Mouse (Mus musculus): Measurements from ENCODE around the gene Drd3. TPM values are rescaled to one million over a fixed set of nuclear protein-coding genes. Genes with fewer than 3 reads are reported as not detected.

Drd3 gene
- polyA plus RNA-seq (2014; fragmentation: Nextera tagmentation; extraction: Ambion mirVana) = not detected in 2 replicates

DNA sequence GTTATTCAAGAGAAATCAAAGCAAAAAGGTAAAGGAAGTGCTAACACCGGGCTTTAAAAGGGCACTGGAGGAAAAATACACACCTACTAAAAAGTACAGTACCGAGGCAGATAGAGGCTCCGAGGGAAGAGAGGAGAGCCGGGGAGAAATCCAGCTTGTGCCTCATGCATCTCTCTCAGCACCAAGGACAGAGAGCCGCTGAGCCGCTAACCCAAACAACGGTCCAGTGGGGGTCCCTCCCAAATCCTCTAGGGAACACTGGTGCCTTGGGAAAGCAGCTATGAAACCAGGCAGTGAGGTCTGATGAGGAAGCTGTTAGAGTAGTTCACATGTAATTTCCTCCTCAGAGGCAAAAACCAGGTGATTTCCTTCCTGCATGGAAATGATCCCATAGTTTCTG lies at the start of gene Drd3:
Gene Drd3, plus strand, starts transcription at position 276 of the 400 bp plus-strand sequence.
- Histone ChIP-seq H3K4me3 (ENCODE audit: low read depth, low read length) (no peak within 1 kb of the TSS), H3K4me1 (ENCODE audit: control insufficient read depth, insufficient read depth, low read length) (no peaks in the 10 kb centered on the region), H3K27me3 (ENCODE audit: control insufficient read depth, insufficient read depth, low read length) (no peaks in the 10 kb centered on the region), H3K9me3 (replicated peaks; ENCODE audit: control insufficient read depth, low read length) (no peaks in the 10 kb centered on the region), H3K36me3 (replicated peaks; ENCODE audit: control insufficient read depth, insufficient read depth, low read depth, low read length) (no peaks in the 10 kb centered on the region), H3K9ac (replicated peaks; ENCODE audit: low read length) (no peak within 1 kb of the TSS), H3K4me2 (ENCODE audit: low read depth, low read length) (no peak within 1 kb of the TSS), H3K27ac (replicated peaks; ENCODE audit: low read depth, low read length) (no peak within 1 kb of the TSS)
- no peak for ATAC-seq (replicated peaks; ENCODE audit: insufficient number of reproducible peaks, low FRiP score, low TSS enrichment, low read depth)
- WGBS = 7% methylated on average over 7 of the region's 7 CpGs
- peak; percentile 63 for DNase-seq (ENCODE audit: low spot score)

DNA sequence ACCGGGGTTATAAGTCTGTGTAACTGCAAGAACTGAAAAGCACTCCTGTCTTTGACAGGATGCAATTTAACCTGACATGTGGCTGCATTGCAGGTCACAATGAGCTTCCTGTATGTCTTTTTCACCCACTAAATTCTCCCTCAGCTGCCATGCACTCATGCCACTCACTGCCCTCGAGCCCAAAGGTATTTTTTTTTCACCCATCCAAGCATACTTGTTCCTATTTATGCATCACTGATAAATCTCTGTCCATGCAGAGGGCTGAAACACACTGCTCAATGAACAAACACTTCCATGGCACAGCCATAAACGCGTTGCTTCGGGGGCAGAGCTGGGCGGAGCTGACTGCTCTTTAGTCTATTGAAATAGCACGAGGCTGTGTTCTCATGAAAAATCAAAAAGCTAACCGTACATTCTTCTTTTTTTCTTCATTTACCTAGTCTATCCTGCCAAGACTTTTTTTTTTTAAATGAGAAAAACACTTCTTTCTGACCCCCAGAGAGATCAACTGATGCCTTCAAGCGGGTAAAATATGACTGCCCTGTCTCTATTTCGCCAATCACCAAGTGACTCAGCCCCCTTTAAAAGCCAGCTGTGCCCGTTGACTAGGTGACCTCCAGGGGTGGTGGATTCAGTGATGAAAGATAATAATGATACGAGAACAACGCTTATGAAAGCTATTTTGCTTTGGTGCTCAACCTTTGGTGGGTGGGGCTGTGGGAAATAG lies 45.3 kb upstream of the Drd3 start:
- no peak overlapping the region for H3K4me3 ChIP-seq (ENCODE audit: low read depth, low read length)
- H3K9ac ChIP-seq (replicated peaks; ENCODE audit: low read length) = no peak overlapping the region
- no peaks in the 10 kb centered on the region for H3K36me3 ChIP-seq (replicated peaks; ENCODE audit: control insufficient read depth, insufficient read depth, low read depth, low read length)
- no peak overlapping the region for H3K27ac ChIP-seq (replicated peaks; ENCODE audit: low read depth, low read length)
- ATAC-seq (replicated peaks; ENCODE audit: insufficient number of reproducible peaks, low FRiP score, low TSS enrichment, low read depth) (no peak), DNase-seq (ENCODE audit: low spot score) (no peak)
- H3K27me3 ChIP-seq (ENCODE audit: control insufficient read depth, insufficient read depth, low read length) = no peaks in the 10 kb centered on the region
- H3K9me3 ChIP-seq (replicated peaks; ENCODE audit: control insufficient read depth, low read length) = no peaks in the 10 kb centered on the region
- H3K4me1 ChIP-seq (ENCODE audit: control insufficient read depth, insufficient read depth, low read length) = no peaks in the 10 kb centered on the region
- H3K4me2 ChIP-seq (ENCODE audit: low read depth, low read length) = no peak overlapping the region
- 75% methylated on average over 13 of the region's 13 CpGs for WGBS

DNA sequence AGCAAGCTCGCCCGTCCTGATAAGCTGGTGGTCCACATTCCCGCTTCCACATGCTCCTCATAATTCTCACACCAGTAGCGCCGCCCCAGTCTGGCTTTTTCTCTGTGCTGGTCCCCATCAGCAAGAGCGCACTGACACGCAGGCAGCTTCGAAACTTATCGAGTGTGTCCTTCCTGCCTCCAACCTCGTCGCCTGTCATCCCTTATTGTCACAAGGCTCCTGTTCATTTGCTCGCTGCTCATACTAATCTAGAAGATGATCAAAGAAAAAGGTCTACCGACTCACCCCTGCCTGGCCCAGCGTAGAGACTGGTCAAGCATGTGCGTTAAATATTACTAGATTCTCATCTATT lies 44.8 kb upstream of the Drd3 start:
- H3K4me2 ChIP-seq (ENCODE audit: low read depth, low read length) = no peak overlapping the region
- no peaks in the 10 kb centered on the region for H3K9me3 ChIP-seq (replicated peaks; ENCODE audit: control insufficient read depth, low read length)
- no peaks in the 10 kb centered on the region for H3K4me1 ChIP-seq (ENCODE audit: control insufficient read depth, insufficient read depth, low read length)
- H3K9ac ChIP-seq (replicated peaks; ENCODE audit: low read length) = no peak overlapping the region
- no peak overlapping the region for H3K4me3 ChIP-seq (ENCODE audit: low read depth, low read length)
- DNase-seq (ENCODE audit: low spot score) (no peak), ATAC-seq (replicated peaks; ENCODE audit: insufficient number of reproducible peaks, low FRiP score, low TSS enrichment, low read depth) (no peak)
- no peaks in the 10 kb centered on the region for H3K27me3 ChIP-seq (ENCODE audit: control insufficient read depth, insufficient read depth, low read length)
- 76% methylated on average over 15 of the region's 15 CpGs for WGBS
- H3K27ac ChIP-seq (replicated peaks; ENCODE audit: low read depth, low read length) = no peak overlapping the region
- H3K36me3 ChIP-seq (replicated peaks; ENCODE audit: control insufficient read depth, insufficient read depth, low read depth, low read length) = no peaks in the 10 kb centered on the region

DNA sequence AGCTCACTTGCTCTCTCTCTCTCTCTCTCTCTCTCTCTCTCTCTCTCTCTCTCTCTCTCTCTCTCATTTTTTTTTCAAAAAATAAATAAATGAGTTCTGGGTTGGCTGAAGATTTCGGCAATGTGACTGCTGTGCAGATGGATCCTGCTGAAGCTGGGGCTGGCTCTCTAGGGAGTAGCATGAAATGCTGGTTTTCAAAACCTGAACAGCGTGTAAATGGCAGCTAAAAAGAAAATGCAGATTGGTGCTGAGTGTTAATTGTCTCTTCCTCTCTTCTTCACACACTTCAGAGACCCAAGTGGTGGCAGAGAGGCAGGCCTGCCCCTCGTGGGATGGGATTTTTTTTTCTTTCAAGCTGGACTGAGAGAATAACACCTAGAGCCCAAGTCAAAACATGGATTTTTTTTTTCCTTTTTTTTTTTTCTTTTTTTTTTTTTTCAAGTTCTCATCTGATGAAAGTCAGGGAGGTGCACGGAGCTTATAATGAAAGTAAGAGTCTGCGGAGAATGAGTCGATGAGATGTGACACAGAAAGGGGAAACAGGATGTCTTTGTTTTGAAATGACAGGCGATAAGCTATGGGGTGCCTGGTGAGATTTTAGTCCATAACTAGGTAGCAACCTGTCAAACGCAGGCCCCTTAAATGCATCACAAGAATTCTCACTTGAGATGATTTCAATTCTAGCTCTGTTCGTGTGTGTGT lies 44.2 kb upstream of the Drd3 start:
- DNase-seq (ENCODE audit: low spot score) = no peak
- ATAC-seq (replicated peaks; ENCODE audit: insufficient number of reproducible peaks, low FRiP score, low TSS enrichment, low read depth) = no peak
- no peaks in the 10 kb centered on the region for H3K4me1 ChIP-seq (ENCODE audit: control insufficient read depth, insufficient read depth, low read length)
- H3K4me3 ChIP-seq (ENCODE audit: low read depth, low read length) = no peak overlapping the region
- WGBS = 54% methylated on average over 9 of the region's 9 CpGs
- no peaks in the 10 kb centered on the region for H3K9me3 ChIP-seq (replicated peaks; ENCODE audit: control insufficient read depth, low read length)
- H3K9ac ChIP-seq (replicated peaks; ENCODE audit: low read length) = no peak overlapping the region
- H3K27me3 ChIP-seq (ENCODE audit: control insufficient read depth, insufficient read depth, low read length) = no peaks in the 10 kb centered on the region
- H3K27ac ChIP-seq (replicated peaks; ENCODE audit: low read depth, low read length) = no peak overlapping the region
- no peak overlapping the region for H3K4me2 ChIP-seq (ENCODE audit: low read depth, low read length)
- no peaks in the 10 kb centered on the region for H3K36me3 ChIP-seq (replicated peaks; ENCODE audit: control insufficient read depth, insufficient read depth, low read depth, low read length)

DNA sequence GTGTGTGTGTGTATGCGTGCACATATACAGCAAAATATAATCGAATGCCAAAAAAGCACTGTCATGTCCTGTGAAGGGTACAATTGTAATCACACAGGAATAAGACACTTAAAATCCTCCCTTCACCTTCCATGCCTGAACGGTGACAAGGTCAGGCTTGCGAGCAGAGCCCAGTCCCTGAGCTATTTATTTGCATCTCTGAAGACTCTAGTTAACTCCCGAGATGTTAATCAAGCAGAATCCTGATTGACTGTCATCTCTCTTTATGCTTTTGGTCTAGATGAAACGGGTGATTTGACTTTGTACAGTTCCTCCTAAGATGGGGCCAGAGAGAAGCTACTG lies 43.7 kb upstream of the Drd3 start:
- Histone ChIP-seq H3K4me3 (ENCODE audit: low read depth, low read length) (no peak overlapping the region), H3K4me1 (ENCODE audit: control insufficient read depth, insufficient read depth, low read length) (no peaks in the 10 kb centered on the region), H3K9ac (replicated peaks; ENCODE audit: low read length) (no peak overlapping the region), H3K27ac (replicated peaks; ENCODE audit: low read depth, low read length) (no peak overlapping the region), H3K9me3 (replicated peaks; ENCODE audit: control insufficient read depth, low read length) (no peaks in the 10 kb centered on the region), H3K27me3 (ENCODE audit: control insufficient read depth, insufficient read depth, low read length) (no peaks in the 10 kb centered on the region), H3K4me2 (ENCODE audit: low read depth, low read length) (no peak overlapping the region), H3K36me3 (replicated peaks; ENCODE audit: control insufficient read depth, insufficient read depth, low read depth, low read length) (no peaks in the 10 kb centered on the region)
- 69% methylated on average over 6 of the region's 6 CpGs for WGBS
- ATAC-seq (replicated peaks; ENCODE audit: insufficient number of reproducible peaks, low FRiP score, low TSS enrichment, low read depth) (no peak), DNase-seq (ENCODE audit: low spot score) (no peak)

DNA sequence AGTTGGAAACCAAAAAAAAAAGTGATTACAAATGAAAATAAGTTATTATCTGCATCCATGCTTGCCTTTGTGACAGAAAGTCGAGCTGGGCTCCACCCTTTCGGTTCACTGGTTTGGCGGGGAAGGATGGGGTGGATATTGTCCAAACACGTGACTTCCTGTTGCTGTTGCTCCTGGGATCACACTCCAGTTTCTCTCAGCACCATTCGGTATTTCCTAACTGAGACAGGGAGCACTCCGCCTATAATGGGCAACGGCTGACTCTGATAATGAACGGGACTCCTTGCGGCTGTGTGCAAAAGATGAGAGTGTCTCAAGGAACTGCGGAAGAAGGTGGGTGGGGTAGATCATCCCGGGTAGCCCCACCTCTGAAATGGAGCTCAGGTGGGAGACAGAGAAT lies 43.2 kb upstream of the Drd3 start:
- WGBS = 91% methylated on average over 11 of the region's 11 CpGs
- ATAC-seq (replicated peaks; ENCODE audit: insufficient number of reproducible peaks, low FRiP score, low TSS enrichment, low read depth) = no peak
- Histone ChIP-seq H3K36me3 (replicated peaks; ENCODE audit: control insufficient read depth, insufficient read depth, low read depth, low read length) (no peaks in the 10 kb centered on the region), H3K27ac (replicated peaks; ENCODE audit: low read depth, low read length) (no peak overlapping the region), H3K4me2 (ENCODE audit: low read depth, low read length) (no peak overlapping the region), H3K9me3 (replicated peaks; ENCODE audit: control insufficient read depth, low read length) (no peaks in the 10 kb centered on the region), H3K9ac (replicated peaks; ENCODE audit: low read length) (no peak overlapping the region), H3K4me3 (ENCODE audit: low read depth, low read length) (no peak overlapping the region), H3K4me1 (ENCODE audit: control insufficient read depth, insufficient read depth, low read length) (no peaks in the 10 kb centered on the region), H3K27me3 (ENCODE audit: control insufficient read depth, insufficient read depth, low read length) (no peaks in the 10 kb centered on the region)
- DNase-seq (ENCODE audit: low spot score) = no peak

DNA sequence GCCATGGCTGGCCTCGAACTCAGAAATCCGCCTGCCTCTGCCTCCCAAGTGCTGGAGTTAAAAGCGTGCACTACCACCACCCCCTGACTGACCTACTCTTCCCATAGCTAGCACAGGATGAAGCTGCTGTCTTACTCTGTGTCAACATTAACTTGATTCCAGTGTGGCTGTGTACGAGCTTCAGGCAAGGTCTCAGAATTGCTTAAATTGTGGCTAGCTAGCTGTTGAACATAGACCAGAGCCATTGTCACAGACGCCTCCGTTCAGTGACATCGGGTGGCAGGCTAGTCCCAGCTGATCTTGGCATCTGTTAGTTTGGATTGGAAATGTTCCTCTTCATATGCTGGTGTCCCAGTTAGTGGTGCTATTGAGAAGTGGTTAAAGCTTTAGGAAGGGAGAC lies 42.5 kb upstream of the Drd3 start:
- H3K9me3 ChIP-seq (replicated peaks; ENCODE audit: control insufficient read depth, low read length) = no peaks in the 10 kb centered on the region
- H3K27ac ChIP-seq (replicated peaks; ENCODE audit: low read depth, low read length) = no peak overlapping the region
- no peaks in the 10 kb centered on the region for H3K36me3 ChIP-seq (replicated peaks; ENCODE audit: control insufficient read depth, insufficient read depth, low read depth, low read length)
- H3K9ac ChIP-seq (replicated peaks; ENCODE audit: low read length) = no peak overlapping the region
- ATAC-seq (replicated peaks; ENCODE audit: insufficient number of reproducible peaks, low FRiP score, low TSS enrichment, low read depth) (no peak), DNase-seq (ENCODE audit: low spot score) (no peak)
- no peak overlapping the region for H3K4me3 ChIP-seq (ENCODE audit: low read depth, low read length)
- no peaks in the 10 kb centered on the region for H3K27me3 ChIP-seq (ENCODE audit: control insufficient read depth, insufficient read depth, low read length)
- H3K4me1 ChIP-seq (ENCODE audit: control insufficient read depth, insufficient read depth, low read length) = no peaks in the 10 kb centered on the region
- 93% methylated on average over 7 of the region's 7 CpGs for WGBS
- H3K4me2 ChIP-seq (ENCODE audit: low read depth, low read length) = no peak overlapping the region

DNA sequence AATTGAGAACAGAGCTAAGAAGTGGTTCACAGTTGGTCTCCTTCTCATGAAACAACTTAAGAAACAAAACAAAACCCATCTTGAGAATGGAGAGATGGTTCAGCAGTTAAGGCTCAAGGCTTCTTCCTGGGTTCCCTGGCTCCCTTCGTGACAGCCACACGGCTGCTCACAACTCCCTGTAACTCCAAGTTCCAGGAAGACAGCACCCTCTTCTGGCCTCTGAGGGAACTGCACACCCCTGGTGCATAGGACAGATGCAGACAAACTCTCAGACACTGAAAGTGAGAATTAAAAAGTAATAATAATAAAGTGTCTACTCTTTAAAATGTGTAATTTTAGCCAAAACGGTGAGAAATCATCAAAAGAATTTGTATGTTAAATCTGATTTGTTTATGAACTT lies 29.4 kb upstream of the Drd3 start:
- Histone ChIP-seq H3K36me3 (replicated peaks; ENCODE audit: control insufficient read depth, insufficient read depth, low read depth, low read length) (no peaks in the 10 kb centered on the region), H3K4me3 (ENCODE audit: low read depth, low read length) (no peak overlapping the region), H3K4me1 (ENCODE audit: control insufficient read depth, insufficient read depth, low read length) (no peaks in the 10 kb centered on the region), H3K27ac (replicated peaks; ENCODE audit: low read depth, low read length) (no peak overlapping the region), H3K27me3 (ENCODE audit: control insufficient read depth, insufficient read depth, low read length) (no peaks in the 10 kb centered on the region), H3K4me2 (ENCODE audit: low read depth, low read length) (no peak overlapping the region), H3K9me3 (replicated peaks; ENCODE audit: control insufficient read depth, low read length) (no peaks in the 10 kb centered on the region), H3K9ac (replicated peaks; ENCODE audit: low read length) (no peak overlapping the region)
- WGBS = 68% methylated on average over 3 of the region's 3 CpGs
- ATAC-seq (replicated peaks; ENCODE audit: insufficient number of reproducible peaks, low FRiP score, low TSS enrichment, low read depth) = no peak
- DNase-seq (ENCODE audit: low spot score) = no peak
